Mouse (Mus musculus): ENCODE results near the gene Cmpk1. TPM values are rescaled to one million over a fixed set of nuclear protein-coding genes. Genes with fewer than 3 reads are reported as not detected.

Cmpk1 gene
- polyA plus RNA-seq (2015; fragmentation: Nextera tagmentation; extraction: Ambion mirVana), result 59.9 and 67.8 TPM in 2 replicates

DNA sequence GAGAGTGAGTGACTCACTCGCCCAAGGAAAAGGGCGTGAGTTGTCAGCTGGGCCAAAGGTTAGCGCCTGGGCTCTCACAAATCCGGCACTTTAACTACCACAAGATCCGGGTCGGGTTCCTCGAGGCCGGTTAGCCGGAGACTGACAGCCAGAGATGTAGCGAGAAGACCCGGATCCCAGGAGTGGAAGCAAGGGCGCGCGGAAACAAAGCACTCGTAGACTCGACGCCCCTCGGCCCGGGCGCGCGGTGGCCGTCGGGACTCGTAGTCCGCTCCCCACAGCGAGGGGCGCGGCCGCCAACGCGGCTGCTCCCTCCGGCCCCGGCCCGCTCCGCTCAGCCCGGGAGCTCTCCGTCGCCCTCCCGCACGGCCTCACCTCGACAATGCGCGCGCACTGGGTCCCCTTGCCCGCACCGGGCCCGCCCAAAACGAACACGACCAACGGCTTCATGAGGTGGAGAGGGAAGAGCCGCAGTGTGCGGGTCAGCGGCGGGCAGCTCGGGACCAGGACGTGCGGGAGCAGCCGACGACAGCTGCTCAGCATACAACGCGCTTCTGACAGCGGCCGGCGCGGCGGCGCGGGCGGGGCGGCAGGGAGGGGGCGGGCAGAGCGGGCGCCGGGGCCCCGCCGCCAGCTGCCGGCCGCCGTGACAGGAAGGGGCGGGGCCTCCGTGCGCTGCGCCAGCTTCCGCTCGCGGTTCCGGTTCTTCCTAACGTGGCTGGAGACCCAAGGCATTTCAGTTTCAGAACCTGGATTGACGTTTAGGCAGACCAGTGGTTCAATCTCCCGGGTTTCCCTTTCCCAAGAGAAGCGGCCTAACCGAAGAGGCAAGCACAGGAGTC is at the start of gene Cmpk1:
Gene Cmpk1, minus strand, starts transcription at position 651 of the 842 bp plus-strand sequence.
- peak within 1 kb of the TSS; percentile 84 for H3K4me2 ChIP-seq (ENCODE audit: low read depth, low read length)
- TF ChIP-seq EP300 (IDR thresholded peaks at IDR 0.05; ENCODE audit: low read depth) (no peak), CTCF (IDR thresholded peaks at IDR 0.05; ENCODE audit: low read depth) (no peak)
- H3K4me1 ChIP-seq (ENCODE audit: insufficient read depth), result peaks cover 16% of the 10 kb centered on the region
- H3K9ac ChIP-seq (replicated peaks), result peak within 1 kb of the TSS; percentile 95
- 1% methylated on average over 77 of the region's 93 CpGs for WGBS (ENCODE audit: insufficient replicate concordance)
- H3K4me3 ChIP-seq (ENCODE audit: low read depth, low read length), result peak within 1 kb of the TSS; percentile 91
- no peaks in the 10 kb centered on the region for H3K36me3 ChIP-seq (replicated peaks; ENCODE audit: insufficient read depth, low read length)
- peak within 1 kb of the TSS; percentile 100 for H3K27ac ChIP-seq (ENCODE audit: low read depth)
- ATAC-seq (peak; percentile 95), DNase-seq (peak; percentile 90)
- H3K27me3 ChIP-seq (ENCODE audit: insufficient read depth, low read length), result no peaks in the 10 kb centered on the region
- H3K9me3 ChIP-seq (ENCODE audit: low read length), result no peaks in the 10 kb centered on the region

DNA sequence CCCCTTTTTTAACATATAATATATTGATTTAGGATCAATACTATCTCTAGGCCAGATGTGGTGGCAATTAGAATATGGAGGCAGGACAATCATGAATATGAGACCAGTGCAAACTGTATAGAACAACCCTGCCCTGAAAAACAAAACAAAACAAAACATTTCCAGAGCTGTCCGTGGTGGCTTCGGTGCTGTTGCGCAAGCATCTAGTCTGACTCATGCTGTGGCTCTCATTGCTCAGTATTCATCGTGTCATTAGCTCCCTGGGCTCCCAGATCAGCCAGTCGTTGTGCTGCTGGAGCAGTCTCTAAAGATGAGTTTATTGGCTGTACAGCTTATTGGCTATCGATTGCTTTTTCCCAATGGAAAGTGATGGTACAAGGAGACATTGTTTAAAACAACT is 48.0 kb upstream of the Cmpk1 start:
- peaks cover 54% of the 10 kb centered on the region for H3K36me3 ChIP-seq (replicated peaks; ENCODE audit: insufficient read depth, low read length)
- no peaks in the 10 kb centered on the region for H3K4me1 ChIP-seq (ENCODE audit: insufficient read depth)
- ATAC-seq (0 out of 2 replicates have a peak, but pooled peaks have one; percentile 29), DNase-seq (peak; percentile 47)
- WGBS (ENCODE audit: insufficient replicate concordance), result 42% methylated on average over 6 of the region's 6 CpGs
- no peak overlapping the region for H3K9ac ChIP-seq (replicated peaks)
- H3K9me3 ChIP-seq (ENCODE audit: low read length), result no peaks in the 10 kb centered on the region
- H3K4me3 ChIP-seq (ENCODE audit: low read depth, low read length), result no peak overlapping the region
- H3K27ac ChIP-seq (ENCODE audit: low read depth), result no peak overlapping the region
- TF ChIP-seq EP300 (IDR thresholded peaks at IDR 0.05; ENCODE audit: low read depth), result no peak
- TF ChIP-seq CTCF (IDR thresholded peaks at IDR 0.05; ENCODE audit: low read depth), result no peak
- H3K27me3 ChIP-seq (ENCODE audit: insufficient read depth, low read length), result no peaks in the 10 kb centered on the region
- no peak overlapping the region for H3K4me2 ChIP-seq (ENCODE audit: low read depth, low read length)

DNA sequence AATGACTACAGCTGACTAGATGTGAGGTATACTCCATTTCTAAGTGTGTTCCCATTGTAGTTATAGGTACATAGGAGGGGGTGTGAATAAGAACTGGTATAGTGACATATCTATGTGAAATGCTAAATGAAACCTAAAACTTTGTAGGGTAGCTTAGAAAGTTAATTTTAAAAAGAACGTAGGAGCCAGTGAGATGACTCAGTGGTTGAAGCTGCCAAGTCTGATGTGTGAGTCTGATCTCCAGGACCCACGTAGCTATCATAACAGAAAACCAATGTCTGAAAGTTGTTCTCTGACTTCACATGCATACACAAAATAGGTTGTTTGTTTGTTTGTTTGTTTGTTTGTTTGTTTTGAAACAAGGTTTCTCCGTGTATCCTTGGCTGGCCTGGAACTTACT is 33.0 kb upstream of the Cmpk1 start:
- H3K36me3 ChIP-seq (replicated peaks; ENCODE audit: insufficient read depth, low read length), result peaks cover 71% of the 10 kb centered on the region
- no peak for DNase-seq
- no peak overlapping the region for H3K4me2 ChIP-seq (ENCODE audit: low read depth, low read length)
- H3K27ac ChIP-seq (ENCODE audit: low read depth), result no peak overlapping the region
- H3K4me3 ChIP-seq (ENCODE audit: low read depth, low read length), result no peak overlapping the region
- H3K27me3 ChIP-seq (ENCODE audit: insufficient read depth, low read length), result no peaks in the 10 kb centered on the region
- WGBS (ENCODE audit: insufficient replicate concordance), result 91% methylated on average over 3 of the region's 3 CpGs
- TF ChIP-seq CTCF (IDR thresholded peaks at IDR 0.05; ENCODE audit: low read depth) (no peak), EP300 (IDR thresholded peaks at IDR 0.05; ENCODE audit: low read depth) (no peak)
- no peaks in the 10 kb centered on the region for H3K9me3 ChIP-seq (ENCODE audit: low read length)
- no peak overlapping the region for H3K9ac ChIP-seq (replicated peaks)
- no peaks in the 10 kb centered on the region for H3K4me1 ChIP-seq (ENCODE audit: insufficient read depth)
- no peak for ATAC-seq

DNA sequence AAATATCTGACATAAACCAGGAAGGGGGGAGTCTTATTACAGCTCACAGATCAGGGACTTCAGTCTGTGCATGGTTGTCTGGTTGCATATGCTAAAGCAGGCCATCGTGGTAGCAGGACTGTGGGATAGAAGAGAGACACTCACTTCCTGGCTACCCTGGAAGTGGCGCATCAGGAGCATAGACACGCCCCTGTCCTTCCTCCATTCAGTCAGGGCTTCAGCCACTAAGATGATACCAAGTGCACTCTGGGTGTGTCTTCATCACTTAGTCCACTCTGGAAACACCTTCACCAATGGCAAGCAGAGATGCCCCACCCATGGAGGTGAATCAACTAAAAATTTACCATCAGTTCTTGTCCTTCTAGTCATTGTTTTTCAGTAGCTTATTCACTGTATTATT is 27.2 kb upstream of the Cmpk1 start:
- no peak for ATAC-seq
- no peak for DNase-seq
- H3K4me3 ChIP-seq (ENCODE audit: low read depth, low read length), result no peak overlapping the region
- WGBS (ENCODE audit: insufficient replicate concordance), result 90% methylated on average over 3 of the region's 3 CpGs
- no peak overlapping the region for H3K4me2 ChIP-seq (ENCODE audit: low read depth, low read length)
- no peak for TF ChIP-seq CTCF (IDR thresholded peaks at IDR 0.05; ENCODE audit: low read depth)
- TF ChIP-seq EP300 (IDR thresholded peaks at IDR 0.05; ENCODE audit: low read depth), result no peak
- no peaks in the 10 kb centered on the region for H3K9me3 ChIP-seq (ENCODE audit: low read length)
- peaks cover 71% of the 10 kb centered on the region for H3K36me3 ChIP-seq (replicated peaks; ENCODE audit: insufficient read depth, low read length)
- no peaks in the 10 kb centered on the region for H3K27me3 ChIP-seq (ENCODE audit: insufficient read depth, low read length)
- no peak overlapping the region for H3K9ac ChIP-seq (replicated peaks)
- H3K27ac ChIP-seq (ENCODE audit: low read depth), result no peak overlapping the region
- no peaks in the 10 kb centered on the region for H3K4me1 ChIP-seq (ENCODE audit: insufficient read depth)

DNA sequence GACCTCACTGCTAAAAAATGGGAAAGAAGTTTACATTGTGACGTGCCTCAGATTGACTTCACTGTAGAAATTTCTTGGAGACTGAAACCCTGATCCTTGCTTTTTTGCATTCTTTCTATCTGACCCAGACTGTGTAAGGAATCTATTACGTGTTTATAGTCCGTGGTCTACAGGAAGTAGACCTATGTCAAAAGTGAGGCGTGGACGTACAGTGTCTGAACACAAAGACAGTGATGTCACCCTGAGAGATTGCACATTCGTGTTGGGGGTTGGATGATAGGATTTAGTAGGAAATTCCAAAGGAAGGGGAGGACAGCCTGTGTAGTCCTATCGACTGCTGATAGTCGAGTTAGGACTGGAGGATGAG is 13.4 kb upstream of the Cmpk1 start:
- DNase-seq (no peak), ATAC-seq (peak; percentile 28)
- Histone ChIP-seq H3K9ac (replicated peaks) (peak overlapping the region; percentile 81), H3K9me3 (ENCODE audit: low read length) (no peaks in the 10 kb centered on the region), H3K27me3 (ENCODE audit: insufficient read depth, low read length) (no peaks in the 10 kb centered on the region), H3K4me3 (ENCODE audit: low read depth, low read length) (peak overlapping the region; percentile 84), H3K4me1 (ENCODE audit: insufficient read depth) (peaks cover 4% of the 10 kb centered on the region; the same call in 1 of the 2 replicates), H3K27ac (ENCODE audit: low read depth) (peak overlapping the region; percentile 80), H3K4me2 (ENCODE audit: low read depth, low read length) (peak overlapping the region; percentile 97), H3K36me3 (replicated peaks; ENCODE audit: insufficient read depth, low read length) (peaks cover 22% of the 10 kb centered on the region)
- TF ChIP-seq EP300 (IDR thresholded peaks at IDR 0.05; ENCODE audit: low read depth) (no peak), CTCF (IDR thresholded peaks at IDR 0.05; ENCODE audit: low read depth) (no peak)
- 0% methylated on average over 8 of the region's 8 CpGs for WGBS (ENCODE audit: insufficient replicate concordance)

DNA sequence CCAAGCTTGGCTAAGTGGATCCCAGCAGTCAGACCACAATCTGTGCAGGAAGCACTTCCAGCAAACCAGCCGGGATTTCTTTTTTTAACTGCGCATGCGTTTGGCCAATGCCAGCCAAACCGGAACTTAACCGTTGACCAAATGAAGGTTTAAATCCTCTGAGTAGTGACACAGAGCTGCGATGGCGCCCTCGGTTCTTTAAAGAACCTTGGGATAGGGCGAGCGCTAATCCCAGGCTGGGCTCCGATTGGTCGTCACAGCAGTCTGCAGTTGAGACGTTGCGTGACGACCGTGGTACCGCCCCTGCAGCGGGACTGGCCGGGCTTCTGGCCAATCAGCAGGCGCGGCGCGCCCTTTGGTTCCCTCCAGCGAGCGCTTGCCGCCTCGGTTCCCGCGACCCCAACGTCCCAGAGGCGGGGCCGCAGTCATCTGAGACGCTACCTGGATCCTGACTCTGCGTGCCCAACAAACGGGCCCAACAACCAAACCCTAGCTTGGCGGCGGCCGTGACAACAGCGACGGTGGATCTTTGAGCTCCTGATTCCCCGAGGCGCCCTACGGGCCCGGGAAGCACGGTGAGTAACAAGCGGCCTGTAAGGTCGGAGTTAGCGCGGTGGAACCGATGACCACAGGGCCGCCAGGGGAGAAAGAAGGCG is 12.9 kb upstream of the Cmpk1 start, which contains the start of gene Stil:
Gene Stil, plus strand, starts transcription at position 387 of the 656 bp plus-strand sequence.
- WGBS (ENCODE audit: insufficient replicate concordance), result under 1% methylated on average over 52 of the region's 52 CpGs
- Histone ChIP-seq H3K4me2 (ENCODE audit: low read depth, low read length) (peak within 1 kb of the TSS; percentile 97), H3K27ac (ENCODE audit: low read depth) (peak within 1 kb of the TSS; percentile 93), H3K36me3 (replicated peaks; ENCODE audit: insufficient read depth, low read length) (peaks cover 16% of the 10 kb centered on the region), H3K9ac (replicated peaks) (peak within 1 kb of the TSS; percentile 81), H3K9me3 (ENCODE audit: low read length) (no peaks in the 10 kb centered on the region), H3K4me3 (ENCODE audit: low read depth, low read length) (peak within 1 kb of the TSS; percentile 84), H3K4me1 (ENCODE audit: insufficient read depth) (peaks cover 4% of the 10 kb centered on the region; the same call in 1 of the 2 replicates), H3K27me3 (ENCODE audit: insufficient read depth, low read length) (no peaks in the 10 kb centered on the region)
- TF ChIP-seq CTCF (IDR thresholded peaks at IDR 0.05; ENCODE audit: low read depth) (peak; percentile 37), EP300 (IDR thresholded peaks at IDR 0.05; ENCODE audit: low read depth) (0 out of 2 replicates have a peak, but pooled peaks have one; percentile 46)
- ATAC-seq (peak; percentile 100), DNase-seq (peak; percentile 98)

All from liver, postnatal 0 days (tissue).